Mouse (Mus musculus): ENCODE measurements around the gene Slc25a10.

Slc25a10 gene

GRCm38 (mm10) chr11:120491317-120492023 lies at the start of gene Slc25a10:
Gene Slc25a10 (plus strand): TSS chr11:120491840.
- DNase-seq (ENCODE audit: low read depth, low spot score): peak; percentile 82

- DNase-seq (ENCODE audit: low read depth, low spot score): no peak
These were observed 49.3 kb upstream of the Slc25a10 start, which contains the start of gene Tspan10 for GRCm38 (mm10) chr11:120442344-120442743. Gene Tspan10 (plus strand): TSS chr11:120442644.

DNA sequence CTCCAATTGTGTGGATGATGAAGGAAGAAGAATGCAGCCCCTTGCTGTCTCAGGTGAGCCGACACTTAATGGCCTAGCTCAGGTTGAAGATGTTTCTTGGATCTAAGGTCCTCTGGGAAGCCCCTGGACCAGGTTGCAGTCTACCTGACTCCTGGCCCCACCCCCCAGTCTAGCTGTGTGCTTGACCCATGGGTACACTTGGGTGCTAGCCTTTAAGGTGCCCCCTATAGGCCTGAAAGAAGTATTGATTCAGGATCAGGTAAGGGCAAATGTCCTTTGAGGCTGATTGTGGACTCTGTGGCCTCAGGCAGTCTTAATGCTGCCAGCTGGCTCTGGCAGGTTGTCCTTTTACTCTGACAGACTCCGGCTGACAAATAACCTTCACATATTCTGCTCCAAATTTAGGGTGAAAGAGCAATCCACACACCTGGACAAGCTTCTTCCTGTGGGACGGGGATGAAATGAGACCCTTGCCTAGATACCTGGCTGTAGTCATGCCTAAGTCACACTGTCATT lies 48.8 kb upstream of the Slc25a10 start:
- no peak for DNase-seq (ENCODE audit: low read depth, low spot score)

GRCm38 (mm10) chr11:120444106-120444505 lies 47.5 kb upstream of the Slc25a10 start:
- DNase-seq (ENCODE audit: low read depth, low spot score): no peak

GRCm38 (mm10) chr11:120445475-120445874 lies 46.2 kb upstream of the Slc25a10 start:
- DNase-seq (ENCODE audit: low read depth, low spot score): no peak

DNA sequence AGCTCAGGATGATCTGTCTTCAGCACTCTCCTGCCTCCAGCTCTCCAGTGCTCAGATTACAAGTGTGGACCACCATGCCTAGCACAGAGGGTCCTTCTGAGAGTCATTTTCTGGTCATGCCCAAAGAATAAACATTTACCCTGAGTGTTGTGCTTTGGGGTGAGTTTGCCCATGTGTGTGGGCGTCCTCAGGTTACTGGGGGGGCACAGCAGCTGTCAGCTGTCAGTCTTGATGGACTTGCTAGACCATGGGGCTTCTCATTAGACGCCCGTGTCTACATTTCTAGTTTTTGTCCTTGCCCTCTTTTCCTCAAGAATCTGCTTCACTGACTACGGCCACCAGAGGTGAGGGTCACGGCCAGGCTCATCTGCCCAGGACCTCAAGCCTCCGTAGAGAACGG lies 44.5 kb upstream of the Slc25a10 start:
- DNase-seq (ENCODE audit: low read depth, low spot score): no peak

- no peak for DNase-seq (ENCODE audit: low read depth, low spot score)
These were observed 39.4 kb upstream of the Slc25a10 start for GRCm38 (mm10) chr11:120452246-120452645.

GRCm38 (mm10) chr11:120453306-120453705 lies 38.3 kb upstream of the Slc25a10 start, which contains the start of gene Pde6g:
Gene Pde6g (minus strand): TSS chr11:120453500.
- no peak for DNase-seq (ENCODE audit: low read depth, low spot score)

- no peak for DNase-seq (ENCODE audit: low read depth, low spot score)
These were observed 36.7 kb upstream of the Slc25a10 start for GRCm38 (mm10) chr11:120454965-120455364.

GRCm38 (mm10) chr11:120455413-120455812 lies 36.2 kb upstream of the Slc25a10 start:
- DNase-seq (ENCODE audit: low read depth, low spot score): no peak

GRCm38 (mm10) chr11:120457370-120457769 lies 34.3 kb upstream of the Slc25a10 start:
- no peak for DNase-seq (ENCODE audit: low read depth, low spot score)

DNA sequence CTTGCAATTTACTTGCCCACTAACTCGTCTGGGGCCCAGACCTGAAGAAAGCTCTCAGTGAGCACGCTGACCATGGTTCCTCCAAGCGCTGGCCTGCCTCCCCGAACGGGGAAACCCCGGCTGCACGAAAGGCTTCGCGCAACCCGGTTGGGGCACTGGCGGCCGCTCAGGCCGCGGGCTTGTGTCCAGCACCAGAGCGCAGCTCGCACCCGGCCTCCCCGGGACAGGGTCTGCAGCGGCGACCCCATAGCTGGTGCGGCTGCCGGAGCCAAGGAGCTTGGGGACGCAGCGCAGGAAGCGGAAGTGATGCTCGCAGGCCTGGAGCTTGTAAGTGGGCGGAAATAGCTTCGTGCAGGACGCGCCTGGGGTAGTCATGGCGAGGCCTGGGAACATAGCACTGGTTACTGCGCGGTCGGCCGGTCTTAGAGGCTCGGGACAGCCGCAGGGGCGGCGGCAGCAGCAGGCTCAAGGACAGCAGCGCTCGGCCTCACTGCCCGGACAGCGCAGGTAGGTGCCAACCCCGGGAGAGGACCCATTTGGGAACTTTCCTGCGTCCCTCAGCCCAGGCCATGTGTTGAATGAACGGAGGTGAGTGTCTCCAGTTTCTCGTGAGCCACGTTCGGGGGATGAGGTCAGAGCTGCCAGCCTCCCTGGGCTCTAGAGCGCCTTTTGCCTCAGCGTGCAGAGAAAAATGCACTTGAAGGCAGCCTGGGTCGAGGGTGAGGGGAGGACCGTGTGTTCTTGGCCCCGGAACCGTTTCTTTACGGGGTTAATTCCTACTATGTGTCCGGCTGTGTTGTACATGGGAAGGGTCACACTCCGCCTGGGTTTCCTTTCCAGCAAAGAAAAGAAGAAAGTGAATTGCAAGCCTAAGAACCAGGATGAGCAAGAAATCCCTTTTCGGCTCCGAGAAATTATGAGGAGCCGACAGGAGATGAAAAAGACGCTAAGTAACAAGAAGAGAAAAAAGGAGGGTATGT lies 33.6 kb upstream of the Slc25a10 start, which contains the start of the genes Oxld1 and Ccdc137:
Gene Oxld1, minus strand, starts transcription at position 297 of the 980 bp plus-strand sequence.
Gene Ccdc137, plus strand, starts transcription at position 344 of the 980 bp plus-strand sequence.
- DNase-seq (ENCODE audit: low read depth, low spot score): peak; percentile 46

- DNase-seq (ENCODE audit: low read depth, low spot score): no peak
These were observed 32.6 kb upstream of the Slc25a10 start for GRCm38 (mm10) chr11:120458847-120459597.

DNA sequence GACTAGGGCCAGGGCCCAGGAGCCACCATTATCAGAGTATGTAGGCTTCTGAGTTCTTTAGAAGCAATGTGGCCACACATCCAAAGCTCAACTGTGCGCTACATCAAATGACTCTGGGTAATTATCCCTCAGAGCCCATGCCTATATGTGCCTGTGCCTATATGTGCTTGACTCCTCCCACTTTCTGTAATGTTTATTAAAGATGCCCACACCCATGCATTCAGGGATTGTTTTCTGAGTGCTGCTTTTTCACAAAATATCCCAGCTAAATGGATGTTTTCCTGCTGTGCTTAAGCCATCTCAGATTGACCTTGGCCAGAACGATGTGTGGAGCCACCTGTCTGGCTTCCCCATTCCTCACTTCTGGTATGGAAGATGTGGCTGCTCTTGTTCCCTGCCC lies 28.1 kb upstream of the Slc25a10 start:
- no peak for DNase-seq (ENCODE audit: low read depth, low spot score)

- DNase-seq (ENCODE audit: low read depth, low spot score): no peak
These were observed 27.3 kb upstream of the Slc25a10 start for GRCm38 (mm10) chr11:120464365-120464764.

DNA sequence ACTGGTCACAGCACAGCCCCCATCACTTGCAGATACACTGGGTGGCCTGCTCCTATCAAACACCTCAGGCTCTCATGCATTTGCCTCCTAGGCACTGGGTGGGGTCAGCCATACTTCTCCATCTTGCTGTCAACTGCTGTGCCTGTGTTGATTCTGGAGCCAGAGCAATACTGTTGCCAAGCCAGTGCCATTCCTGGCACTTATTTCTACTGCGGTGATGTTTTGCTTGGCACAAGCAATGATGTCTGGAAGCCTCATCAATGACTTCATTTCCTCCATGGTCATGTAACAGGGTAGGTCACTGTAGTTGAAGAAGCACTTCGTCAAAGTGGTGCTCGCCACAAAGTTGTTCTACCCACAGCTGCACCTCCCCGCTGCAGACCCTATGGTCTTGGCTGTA lies 26.1 kb upstream of the Slc25a10 start:
- no peak for DNase-seq (ENCODE audit: low read depth, low spot score)

GRCm38 (mm10) chr11:120467051-120467735 lies 24.4 kb upstream of the Slc25a10 start, which contains the start of gene Arl16:
Gene Arl16 (minus strand): TSS chr11:120467607.
- peak; percentile 96 for DNase-seq (ENCODE audit: low read depth, low spot score)

DNA sequence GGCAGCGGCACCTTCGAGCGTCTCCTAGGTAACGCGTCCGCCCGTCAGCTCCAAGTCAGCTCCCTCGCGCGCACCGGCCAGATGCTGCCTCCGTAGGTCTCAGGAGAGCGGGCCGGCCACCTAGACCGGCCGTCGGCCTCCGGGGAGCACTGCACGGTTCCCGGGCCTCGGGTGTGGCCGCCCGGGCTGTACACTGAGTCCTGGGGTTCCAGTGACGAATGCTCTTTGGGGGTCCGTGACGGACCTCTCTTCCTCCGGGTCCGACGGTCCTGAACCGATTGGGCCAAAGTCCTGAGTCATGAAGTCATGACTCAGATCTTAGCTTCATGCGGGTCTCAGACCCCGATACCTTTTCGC lies 23.9 kb upstream of the Slc25a10 start:
- no peak for DNase-seq (ENCODE audit: low read depth, low spot score)

- no peak for DNase-seq (ENCODE audit: low read depth, low spot score)
These were observed 19.6 kb upstream of the Slc25a10 start for GRCm38 (mm10) chr11:120472052-120472451.

GRCm38 (mm10) chr11:120483448-120483934 lies 8.1 kb upstream of the Slc25a10 start:
- DNase-seq (ENCODE audit: low read depth, low spot score): no peak
